Mouse (Mus musculus) myocyte (in vitro differentiated cells): ENCODE measurements around the gene Fhl2.

Experiments
- POLR2A ChIP-seq: IDR thresholded peaks from one replicate; pipeline ENCODE4 v1.6.1; 2011; ENCODE audit warnings: low read depth, mild to moderate bottlenecking, control low read depth, moderate library complexity; ENCODE audit not compliant: insufficient read length
- SRF ChIP-seq: IDR thresholded peaks from one replicate; pipeline ENCODE4 v1.6.1; 2011; ENCODE audit warnings: low read depth; ENCODE audit not compliant: control insufficient read depth, insufficient read length
- USF1 ChIP-seq: IDR thresholded peaks from one replicate; pipeline ENCODE4 v1.6.1; 2011; ENCODE audit warnings: low read depth, mild to moderate bottlenecking, control low read depth, moderate library complexity

- TF ChIP-seq POLR2A (no peak), SRF (no peak), USF1 (no peak)
Measured at GRCm38 (mm10) chr1:43157907-43158306, 38.9 kb downstream of the Fhl2 start.
